Mouse (Mus musculus) bone marrow, adult 2 months (tissue): ENCODE measurements around the gene Ccl5.

Experiments
- CTCF ChIP-seq: fragments of 200-500 bp; IDR thresholded peaks from 2 replicates; pipeline ENCODE4 v1.5.1; 2011; ENCODE audit warnings: low read length, control low read depth; ENCODE audit not compliant: control insufficient read depth, insufficient read depth
- POLR2A ChIP-seq: fragments of 200-500 bp; IDR thresholded peaks from 2 replicates; pipeline ENCODE4 v1.6.1; 2011; ENCODE audit warnings: low read depth, mild to moderate bottlenecking, control low read depth, low read length, borderline replicate concordance; ENCODE audit not compliant: control insufficient read depth

DNA sequence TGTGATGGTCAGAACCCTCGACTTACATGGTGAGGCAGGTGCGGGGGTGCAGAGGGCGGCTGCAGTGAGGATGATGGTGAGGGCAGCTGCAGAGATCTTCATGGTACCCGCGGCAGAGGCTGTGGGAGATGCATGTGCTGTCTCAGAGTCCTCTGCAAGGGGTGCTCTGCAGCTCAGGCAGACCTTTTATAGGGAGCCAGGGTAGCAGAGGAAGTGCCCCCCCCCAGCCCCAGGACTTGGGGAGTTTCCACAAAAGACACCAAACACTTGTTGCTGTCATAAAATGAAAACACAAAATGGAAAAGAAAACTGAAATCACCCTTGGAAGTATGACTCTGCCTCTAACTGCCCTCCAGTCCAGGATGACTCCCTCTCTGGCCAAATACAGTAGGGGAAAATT, at the start of gene Ccl5:
- TF ChIP-seq CTCF (no peak), POLR2A (no peak)
